Mouse (Mus musculus) heart, embryonic 10.5 days (tissue): Measurements from ENCODE around the gene Tmem235. TPM values are rescaled to one million over a fixed set of nuclear protein-coding genes. Genes with fewer than 3 reads are reported as not detected.

Experiments
- DNase-seq: peaks from one replicate; pipeline ENCODE4 v3.0.0-alpha.2; 2017; ENCODE audit warnings: low spot score
- H3K27ac ChIP-seq: fragments of 300-500 bp; sonication (generic); 2 replicates; pipeline ENCODE4 v1.5.1; 2016; ENCODE audit warnings: mild to moderate bottlenecking
- H3K27me3 ChIP-seq: fragments of 300-500 bp; sonication (generic); 2 replicates; pipeline ENCODE4 v1.6.1; 2016; ENCODE audit warnings: mild to moderate bottlenecking; ENCODE audit not compliant: poor library complexity, insufficient read depth, severe bottlenecking
- H3K36me3 ChIP-seq: fragments of 300-500 bp; sonication (generic); 2 replicates; pipeline ENCODE4 v1.6.1; 2016; ENCODE audit warnings: mild to moderate bottlenecking, moderate library complexity
- H3K4me1 ChIP-seq: fragments of 300-500 bp; sonication (generic); 2 replicates; pipeline ENCODE4 v1.6.1; 2016; ENCODE audit warnings: mild to moderate bottlenecking
- H3K4me3 ChIP-seq: fragments of 300-500 bp; sonication (generic); 2 replicates; pipeline ENCODE4 v1.5.1; 2016; ENCODE audit warnings: mild to moderate bottlenecking, moderate library complexity
- H3K9me3 ChIP-seq: fragments of 300-500 bp; sonication (generic); 2 replicates; pipeline ENCODE4 v1.6.1; 2016; ENCODE audit warnings: mild to moderate bottlenecking, moderate library complexity
- WGBS: fragments of 180-500 bp; shearing (Covaris S2); methylation state at CpG from one replicate; pipeline ENCODE4 v1.1.7; 2016; 5-methylcytosine and 5-hydroxymethylcytosine counted together
- polyA plus RNA-seq: library from polyadenylated mRNA; unstranded; fragments of >200 nt; fragmentation: Nextera tagmentation; extraction: Ambion mirVana; gene quantifications from 2 replicates; pipeline ENCODE4 v1.2.1, GENCODE M21; 2016

Gene Tmem235
- polyA plus RNA-seq, 1 experiment from 2014 or later = not detected

DNA sequence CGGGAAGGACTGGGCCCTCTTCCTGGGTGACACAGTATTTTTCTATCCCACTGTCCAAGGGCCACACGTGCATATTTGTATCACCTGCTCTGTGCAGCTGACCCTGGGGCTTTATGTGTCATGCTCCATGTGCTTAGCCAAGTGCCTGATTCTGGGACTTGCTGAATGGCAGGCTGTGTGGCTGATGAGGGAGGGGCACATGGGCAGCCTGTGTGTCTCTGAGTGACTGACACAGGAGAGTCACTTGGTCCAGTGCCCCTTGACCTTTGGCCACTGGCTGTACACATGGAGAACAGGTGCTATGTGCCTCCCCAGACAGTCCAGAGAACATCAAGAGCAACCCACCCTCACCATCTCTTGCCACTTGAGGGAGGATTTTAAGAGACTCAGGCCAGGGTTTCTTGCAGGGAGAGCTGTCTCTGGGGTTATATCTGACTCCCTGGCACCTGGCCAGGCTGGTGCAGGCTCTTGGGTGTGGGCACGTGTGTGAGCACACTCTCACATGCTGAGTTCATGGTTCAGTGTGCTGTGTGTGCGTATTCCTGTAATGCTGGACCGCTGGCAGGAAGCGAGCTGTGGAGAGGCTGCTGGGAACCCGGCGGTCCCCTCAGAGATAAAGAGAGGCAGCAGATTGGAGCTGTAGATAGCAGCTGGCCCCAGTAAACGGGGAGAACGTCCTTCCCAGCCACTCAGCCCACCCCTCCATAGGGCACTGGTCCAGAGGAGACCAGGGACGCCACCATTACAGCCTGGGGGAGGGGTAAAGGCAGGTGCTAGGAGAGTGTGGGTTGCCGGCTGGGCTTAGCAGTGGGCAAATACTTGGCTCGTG is 17.6 kb downstream of the Tmem235 start:
- peak overlapping the region; percentile 31 for H3K4me3 ChIP-seq

DNA sequence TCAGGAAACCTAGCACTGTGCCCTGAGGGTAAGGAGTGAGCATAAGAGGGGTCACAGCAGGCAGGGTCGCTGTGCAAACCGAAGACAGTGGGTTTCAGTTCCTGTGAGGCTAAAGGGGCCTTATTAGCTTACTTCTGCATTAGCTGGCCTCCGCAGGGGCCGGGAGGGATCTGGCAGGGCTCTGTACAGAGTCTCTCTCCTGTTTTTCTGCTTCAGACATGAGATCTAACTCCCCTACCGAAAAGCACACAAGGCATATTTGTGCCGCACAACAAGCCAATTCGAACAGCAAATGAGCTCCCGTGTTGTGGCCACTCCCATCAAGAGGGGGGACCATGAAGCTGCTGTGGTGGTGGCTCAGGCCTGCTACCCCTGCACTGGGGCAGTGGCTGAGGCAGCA is 18.3 kb downstream of the Tmem235 start:
- DNase-seq = no peak
- WGBS = 43% methylated on average over 8 of the region's 8 CpGs
- H3K4me1 ChIP-seq = peaks cover 72% of the 10 kb centered on the region
- no peaks in the 10 kb centered on the region for H3K9me3 ChIP-seq
- peak overlapping the region; percentile 31; the same call in 1 of the 2 replicates for H3K4me3 ChIP-seq
- 0 out of 2 replicates have a peak, but pooled peaks cover 2% of the 10 kb centered on the region for H3K27me3 ChIP-seq
- peak overlapping the region; percentile 76 for H3K27ac ChIP-seq
- H3K36me3 ChIP-seq = no peaks in the 10 kb centered on the region

More for the DNA sequence above, 17.6 kb downstream of the Tmem235 start:
- WGBS = 15% methylated on average over 13 of the region's 13 CpGs
- Histone ChIP-seq H3K27me3 (no peaks in the 10 kb centered on the region), H3K27ac (peak overlapping the region; percentile 76), H3K9me3 (no peaks in the 10 kb centered on the region), H3K36me3 (no peaks in the 10 kb centered on the region), H3K4me1 (peaks cover 77% of the 10 kb centered on the region)
- DNase-seq = no peak

DNA sequence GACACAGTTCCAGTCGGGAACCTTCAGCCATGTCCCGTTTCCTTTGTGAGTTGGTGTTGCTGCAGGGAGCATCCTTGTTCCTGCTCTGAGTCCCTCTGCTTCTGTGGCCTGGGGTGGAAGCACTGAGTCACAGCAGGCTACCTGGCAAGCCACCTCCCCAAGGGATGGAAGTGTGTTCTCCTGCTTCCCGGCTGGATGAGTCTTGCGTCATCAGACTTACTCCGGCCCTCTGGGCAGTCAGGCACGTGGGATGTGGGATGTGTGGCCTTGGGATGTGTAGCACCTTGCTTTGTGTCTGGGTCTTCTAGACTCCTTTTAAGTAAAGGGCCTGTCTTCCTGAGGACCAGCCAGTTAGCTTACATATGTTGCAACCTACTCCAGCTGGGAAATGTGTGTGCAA is 19.1 kb downstream of the Tmem235 start:
- H3K4me1 ChIP-seq = peaks cover 69% of the 10 kb centered on the region
- H3K27ac ChIP-seq = 0 out of 2 replicates have a peak overlapping the region, but pooled peaks have one; percentile 13
- DNase-seq = no peak
- no peaks in the 10 kb centered on the region for H3K9me3 ChIP-seq
- H3K36me3 ChIP-seq = no peaks in the 10 kb centered on the region
- no peak overlapping the region for H3K4me3 ChIP-seq
- 71% methylated on average over 6 of the region's 6 CpGs for WGBS
- H3K27me3 ChIP-seq = 0 out of 2 replicates have a peak, but pooled peaks cover 4% of the 10 kb centered on the region

DNA sequence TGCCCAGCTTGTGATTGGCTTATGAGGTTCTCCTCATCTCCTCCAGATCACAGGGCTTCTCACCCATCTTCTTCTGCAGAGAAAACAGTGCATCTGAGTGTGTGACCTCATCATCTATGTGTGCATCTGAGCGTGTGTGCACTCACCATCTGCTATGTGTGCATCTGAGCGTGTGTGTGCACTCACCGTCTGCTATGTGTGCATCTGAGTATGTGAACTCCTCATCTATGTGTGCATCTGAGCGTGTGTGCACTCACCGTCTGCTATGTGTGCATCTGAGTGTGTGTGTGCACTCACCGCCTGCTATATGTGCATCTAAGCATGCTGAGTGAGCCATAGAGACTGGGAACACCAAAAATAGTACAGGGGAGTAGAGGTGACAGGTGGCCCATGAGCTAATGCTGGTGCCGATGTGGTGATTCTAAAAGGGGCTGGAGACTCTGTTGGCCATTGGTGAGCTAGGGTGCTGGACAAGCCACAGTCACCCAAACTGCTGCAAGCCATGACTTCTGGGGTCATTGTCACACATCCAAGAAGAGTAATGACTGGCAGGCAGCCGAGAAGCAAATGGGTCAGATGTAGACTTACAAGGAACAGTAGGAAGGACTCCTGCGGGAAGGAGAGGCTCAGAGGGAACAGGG is 19.9 kb downstream of the Tmem235 start:
- no peak for DNase-seq
- H3K27ac ChIP-seq = 0 out of 2 replicates have a peak overlapping the region, but pooled peaks have one; percentile 74
- peaks cover 61% of the 10 kb centered on the region for H3K4me1 ChIP-seq
- 80% methylated on average over 9 of the region's 9 CpGs for WGBS
- H3K4me3 ChIP-seq = no peak overlapping the region
- H3K36me3 ChIP-seq = no peaks in the 10 kb centered on the region
- no peaks in the 10 kb centered on the region for H3K9me3 ChIP-seq
- H3K27me3 ChIP-seq = 0 out of 2 replicates have a peak, but pooled peaks cover 4% of the 10 kb centered on the region

DNA sequence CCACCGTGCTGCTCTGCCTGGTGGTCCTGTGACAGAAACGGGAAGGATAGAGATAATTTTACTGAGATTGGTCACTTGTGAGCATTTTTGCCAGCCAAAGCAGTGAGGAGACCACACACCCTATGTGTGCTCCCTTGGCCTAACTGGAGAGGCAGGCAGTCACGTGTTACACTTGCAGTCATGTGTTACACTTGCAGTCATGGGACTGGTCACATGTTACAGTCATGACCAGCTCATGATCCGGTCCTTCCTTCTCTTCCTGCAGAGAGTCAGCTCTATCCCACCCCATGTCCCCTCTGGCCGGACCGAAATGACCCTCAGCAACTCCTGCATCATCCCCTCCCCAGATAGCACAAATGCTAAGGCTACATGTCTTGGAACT is 20.4 kb downstream of the Tmem235 start:
- peak overlapping the region; percentile 74; the same call in 1 of the 2 replicates for H3K27ac ChIP-seq
- H3K27me3 ChIP-seq = peaks cover 6% of the 10 kb centered on the region; the same call in 1 of the 2 replicates
- H3K4me1 ChIP-seq = peaks cover 60% of the 10 kb centered on the region
- H3K9me3 ChIP-seq = no peaks in the 10 kb centered on the region
- no peaks in the 10 kb centered on the region for H3K36me3 ChIP-seq
- 65% methylated on average over 6 of the region's 6 CpGs for WGBS
- no peak overlapping the region for H3K4me3 ChIP-seq
- DNase-seq = no peak

DNA sequence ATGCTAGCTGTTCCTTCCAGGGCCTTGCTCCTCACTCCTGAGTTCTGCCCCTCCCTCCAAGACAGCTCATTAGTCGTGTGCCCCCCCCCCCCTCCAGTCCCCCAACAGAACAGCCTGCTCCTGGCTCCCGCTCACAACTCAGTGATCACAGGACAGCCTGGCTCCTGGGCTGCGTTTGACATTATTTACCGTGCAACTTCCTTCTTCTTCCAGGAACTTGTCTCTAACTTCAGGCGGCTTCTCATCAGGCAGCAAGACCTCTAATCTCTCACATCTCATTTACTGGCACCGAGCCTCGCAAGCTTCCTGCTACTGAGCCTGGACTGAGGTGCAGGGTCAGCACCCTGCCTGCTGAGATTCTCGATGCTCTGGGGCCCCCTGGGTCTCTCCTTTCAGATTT is 21.2 kb downstream of the Tmem235 start:
- peaks cover 60% of the 10 kb centered on the region for H3K4me1 ChIP-seq
- H3K36me3 ChIP-seq = no peaks in the 10 kb centered on the region
- H3K4me3 ChIP-seq = no peak overlapping the region
- peaks cover 15% of the 10 kb centered on the region for H3K27me3 ChIP-seq
- no peaks in the 10 kb centered on the region for H3K9me3 ChIP-seq
- WGBS = 13% methylated on average over 8 of the region's 8 CpGs
- peak overlapping the region; percentile 74 for H3K27ac ChIP-seq
- no peak for DNase-seq

DNA sequence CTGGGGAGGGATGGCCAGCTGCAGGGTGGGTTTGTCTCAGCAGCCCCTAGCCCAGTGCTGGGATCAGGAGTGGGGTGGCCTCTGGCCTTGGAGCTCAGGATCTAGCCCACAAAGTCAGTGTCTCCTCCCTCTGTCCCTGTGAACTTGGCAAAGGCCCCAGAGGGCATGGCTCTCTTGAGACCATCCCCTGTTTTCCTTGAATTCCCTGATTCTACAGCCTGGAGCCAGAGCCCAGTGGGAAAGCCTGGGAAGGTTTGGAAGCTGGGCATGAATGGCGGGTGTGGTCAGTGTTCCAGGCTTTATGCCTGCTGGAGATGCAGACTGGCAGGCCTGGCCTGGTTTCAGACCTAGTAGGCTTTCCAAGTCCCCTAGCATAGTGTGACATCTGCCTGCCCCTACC is 21.7 kb downstream of the Tmem235 start:
- Histone ChIP-seq H3K9me3 (no peaks in the 10 kb centered on the region), H3K4me1 (peaks cover 56% of the 10 kb centered on the region), H3K36me3 (no peaks in the 10 kb centered on the region), H3K27me3 (peaks cover 17% of the 10 kb centered on the region), H3K4me3 (no peak overlapping the region), H3K27ac (peak overlapping the region; percentile 74)
- WGBS = 68% methylated on average over 1 of the region's 1 CpGs
- DNase-seq = no peak

DNA sequence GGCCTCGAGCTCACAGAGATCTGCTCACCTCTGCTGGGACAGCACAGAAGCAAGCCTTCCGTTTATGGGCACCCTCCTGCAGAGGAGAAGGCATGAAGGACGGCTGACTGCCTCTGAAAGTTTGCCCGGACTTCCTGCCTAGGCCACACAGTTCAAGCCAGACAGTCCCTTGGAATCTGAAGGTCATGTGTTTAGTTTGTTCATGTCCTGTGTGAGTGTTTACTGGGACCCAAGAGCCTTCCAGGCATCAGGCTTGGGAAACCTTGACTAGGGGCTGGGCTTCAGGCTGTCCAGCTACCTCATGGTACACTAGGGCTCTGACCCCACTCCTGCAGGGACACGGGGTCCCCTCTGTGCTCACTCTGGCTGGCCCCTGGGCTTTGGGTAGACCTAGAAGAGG is 25.4 kb downstream of the Tmem235 start:
- peak overlapping the region; percentile 62 for H3K27ac ChIP-seq
- peaks cover 53% of the 10 kb centered on the region for H3K4me1 ChIP-seq
- peaks cover 46% of the 10 kb centered on the region for H3K27me3 ChIP-seq
- H3K36me3 ChIP-seq = no peaks in the 10 kb centered on the region
- H3K9me3 ChIP-seq = no peaks in the 10 kb centered on the region
- no peak for DNase-seq
- H3K4me3 ChIP-seq = no peak overlapping the region
- 57% methylated on average over 5 of the region's 5 CpGs for WGBS

DNA sequence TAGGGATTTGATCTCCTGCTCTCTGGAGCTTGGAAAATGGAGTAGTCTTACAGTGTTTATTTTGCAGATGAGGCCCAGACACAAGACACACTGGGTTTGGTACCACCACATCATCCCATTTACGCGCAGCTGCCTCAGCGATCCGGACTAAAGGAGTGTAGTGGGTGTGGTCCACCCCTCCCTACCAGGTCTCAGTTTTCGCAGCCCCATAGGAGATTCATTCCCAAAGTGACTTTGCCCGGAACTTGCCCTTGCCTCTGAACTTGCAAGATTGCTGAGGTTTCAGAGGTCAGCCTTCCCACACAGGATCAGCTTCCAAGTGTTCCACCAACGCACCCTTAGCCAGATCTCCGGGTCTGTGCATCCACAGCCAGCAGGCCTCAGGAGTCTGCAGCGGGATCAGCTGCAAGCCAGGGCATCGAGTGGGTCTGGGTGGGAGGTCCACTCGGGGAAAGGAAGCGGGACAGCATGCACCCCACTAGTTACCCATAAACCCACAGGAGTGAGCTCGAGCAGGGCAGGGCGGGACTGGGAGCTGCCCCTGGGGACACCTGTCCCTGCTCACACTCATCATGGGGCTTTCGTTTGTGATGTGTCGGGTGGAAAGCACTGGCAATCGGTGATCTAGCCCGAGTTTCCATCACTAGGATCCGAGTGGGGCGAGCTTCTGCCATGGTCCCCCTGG is 27.8 kb downstream of the Tmem235 start:
- H3K4me1 ChIP-seq = peaks cover 50% of the 10 kb centered on the region
- H3K36me3 ChIP-seq = no peaks in the 10 kb centered on the region
- no peak for DNase-seq
- no peaks in the 10 kb centered on the region for H3K9me3 ChIP-seq
- H3K4me3 ChIP-seq = peak overlapping the region; percentile 51
- 15% methylated on average over 20 of the region's 20 CpGs for WGBS
- H3K27ac ChIP-seq = peak overlapping the region; percentile 80
- peaks cover 66% of the 10 kb centered on the region for H3K27me3 ChIP-seq

DNA sequence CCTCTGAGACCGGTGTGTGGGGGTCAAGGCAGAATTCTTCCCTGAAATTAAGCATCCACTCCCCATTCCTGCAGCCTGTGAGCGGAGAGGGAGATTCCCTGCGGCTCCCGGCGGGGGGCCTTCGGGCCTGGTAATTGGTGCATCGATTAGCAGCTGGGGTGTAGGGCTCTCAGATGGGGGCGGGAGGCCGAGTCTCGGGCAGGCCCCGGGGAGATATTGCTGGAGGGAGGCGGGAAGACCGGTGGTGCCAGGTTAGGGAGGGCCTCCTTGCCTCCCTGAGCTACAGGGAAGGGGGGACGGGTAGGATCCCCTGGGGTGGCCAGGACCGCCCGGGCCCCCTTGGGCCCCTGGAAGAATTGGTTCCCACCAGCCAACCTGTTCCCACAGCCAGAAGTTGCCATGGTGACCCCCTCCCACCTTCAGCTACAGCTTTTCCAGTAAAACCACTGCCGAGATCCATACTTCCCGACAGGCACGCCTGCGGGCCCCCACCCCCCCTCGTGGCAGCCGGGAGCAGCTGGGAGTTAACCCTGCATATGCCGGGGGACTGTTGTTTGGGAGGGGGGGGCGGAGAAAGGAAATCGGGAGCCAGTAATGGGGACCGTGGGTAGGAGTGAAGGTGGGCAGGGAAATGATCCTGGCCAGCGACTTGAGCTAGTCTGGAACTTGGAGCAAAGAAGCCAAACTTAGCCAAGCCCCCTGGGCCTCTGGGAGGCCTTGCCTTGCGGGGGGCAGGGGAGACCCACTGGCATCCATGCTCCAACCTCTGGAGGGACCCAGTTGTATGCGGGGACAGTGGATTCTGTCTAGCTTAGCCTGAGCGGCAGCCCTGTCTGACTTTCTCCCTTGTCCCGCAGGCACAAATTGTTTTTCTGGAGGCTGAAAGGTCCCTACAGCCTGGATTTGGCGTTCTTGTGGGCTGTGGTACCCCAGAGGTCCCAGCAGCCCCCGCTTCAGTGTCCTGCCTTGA is 28.6 kb downstream of the Tmem235 start:
- H3K9me3 ChIP-seq = no peaks in the 10 kb centered on the region
- peaks cover 62% of the 10 kb centered on the region for H3K27me3 ChIP-seq
- 4% methylated on average over 33 of the region's 33 CpGs for WGBS
- no peaks in the 10 kb centered on the region for H3K36me3 ChIP-seq
- DNase-seq = no peak
- H3K4me3 ChIP-seq = peak overlapping the region; percentile 51
- H3K4me1 ChIP-seq = peaks cover 50% of the 10 kb centered on the region
- peak overlapping the region; percentile 80 for H3K27ac ChIP-seq

DNA sequence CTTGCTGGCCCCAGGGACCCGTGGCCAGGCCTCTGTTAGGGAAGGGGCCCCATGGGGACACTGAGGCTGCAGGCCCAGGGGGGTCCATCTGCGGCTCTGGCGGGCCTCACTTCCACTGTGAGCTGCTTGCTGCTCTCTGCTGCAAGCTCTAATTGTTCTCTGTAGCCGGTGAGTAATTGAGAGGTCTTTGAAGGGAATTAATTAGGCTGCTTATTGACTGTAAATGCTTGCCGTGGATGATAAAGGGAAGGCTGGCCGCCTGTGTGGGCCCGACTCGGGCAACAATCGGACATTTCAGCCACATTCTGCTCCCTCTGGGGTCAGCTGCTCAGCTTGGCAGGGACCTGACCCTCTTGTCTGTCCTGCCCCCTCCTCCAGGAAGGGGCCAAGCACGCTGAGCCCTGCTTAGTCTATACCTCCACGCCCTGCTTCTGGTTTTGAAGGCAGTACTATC is 29.4 kb downstream of the Tmem235 start:
- WGBS = 11% methylated on average over 11 of the region's 11 CpGs
- Histone ChIP-seq H3K27me3 (peaks cover 65% of the 10 kb centered on the region), H3K4me3 (peak overlapping the region; percentile 51), H3K4me1 (peaks cover 50% of the 10 kb centered on the region), H3K27ac (peak overlapping the region; percentile 80), H3K36me3 (no peaks in the 10 kb centered on the region), H3K9me3 (no peaks in the 10 kb centered on the region)
- no peak for DNase-seq
